Mouse (Mus musculus) activated CD4-positive, CD25-positive, alpha-beta regulatory T cell, adult 4 months (primary cell): ENCODE results near the gene Ccdc63. TPM values are rescaled to one million over a fixed set of nuclear protein-coding genes. Genes with fewer than 3 reads are reported as not detected.
"Not testable (repeated sequence)": the region's sequence is repeated elsewhere in the genome, so short reads cannot be mapped to it uniquely, and the experiment has no call there.

Experiments used
- ATAC-seq: one replicate; pipeline ENCODE4 v1.8.0; 2017
- polyA plus RNA-seq, 2 experiments: library from polyadenylated mRNA; unstranded; fragments of 100-300 nt; shearing (Covaris generic); gene quantifications; one replicate each; pipeline ENCODE4 v1.2.1; 2017

The Ccdc63 gene
- polyA plus RNA-seq: 1 to 10 TPM in 1 of 2 experiments, not detected in 1; 1.0 TPM

DNA sequence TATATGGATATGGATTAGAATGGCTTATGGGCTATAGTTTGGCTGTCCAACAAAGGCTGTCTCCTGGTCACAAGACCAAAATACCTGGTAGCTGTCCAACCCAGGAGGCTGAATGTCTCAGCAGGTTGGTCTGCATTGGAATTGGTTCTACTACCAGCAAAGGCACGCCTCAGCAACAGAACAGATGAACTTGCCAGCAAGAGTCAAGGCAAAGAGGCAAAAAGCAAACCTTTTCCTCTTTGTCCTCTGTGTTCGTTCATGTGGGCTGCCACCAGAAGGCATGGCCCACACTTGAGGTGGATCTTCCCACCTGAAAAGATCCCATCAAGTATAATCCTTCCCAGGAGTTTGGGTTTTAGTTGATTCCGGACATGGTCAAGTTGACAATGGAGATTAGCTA is at the start of gene Ccdc63:
TSS of gene Ccdc63 (minus strand) at position 101 of the 400 bp plus-strand sequence.
- no peak for ATAC-seq

DNA sequence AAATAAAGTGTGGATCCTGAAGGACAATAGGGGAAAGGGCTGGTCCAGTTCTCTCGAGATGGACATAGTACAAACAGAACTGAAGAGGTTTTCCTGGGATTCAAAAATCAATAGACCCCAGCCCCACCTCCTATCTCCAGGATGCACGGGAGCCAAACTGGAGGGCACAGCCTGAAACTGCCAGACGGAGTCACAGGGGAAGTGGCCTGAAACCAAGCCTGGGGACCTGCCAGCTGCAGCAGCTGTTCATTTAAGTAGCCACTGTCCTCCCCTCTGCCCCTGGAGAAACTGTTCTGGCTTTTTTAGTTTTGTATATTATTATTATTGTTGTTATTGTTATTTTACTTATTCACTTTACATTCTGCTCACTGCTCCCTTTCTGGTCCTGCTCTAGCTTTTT is 48.5 kb upstream of the Ccdc63 start:
- ATAC-seq: no peak

DNA sequence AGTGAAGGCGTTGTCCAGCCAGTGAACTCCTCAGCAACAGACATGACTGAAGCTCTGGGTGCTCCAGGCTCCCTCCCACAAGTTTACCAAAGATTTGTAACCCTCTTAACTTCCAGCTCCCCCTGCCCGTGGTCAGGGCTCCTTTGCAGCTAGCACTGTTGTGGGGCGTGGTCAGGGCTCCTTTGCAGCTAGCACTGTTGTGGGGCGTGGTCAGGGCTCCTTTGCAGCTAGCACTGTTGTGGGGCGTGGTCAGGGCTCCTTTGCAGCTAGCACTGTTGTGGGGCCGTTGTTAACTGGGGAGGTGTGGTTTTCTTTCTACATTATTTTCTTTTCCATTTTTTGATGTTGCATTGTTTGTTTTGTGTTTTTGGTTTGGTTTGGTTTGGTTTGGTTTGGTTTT is 44.2 kb upstream of the Ccdc63 start:
- ATAC-seq: not testable (repeated sequence)

DNA sequence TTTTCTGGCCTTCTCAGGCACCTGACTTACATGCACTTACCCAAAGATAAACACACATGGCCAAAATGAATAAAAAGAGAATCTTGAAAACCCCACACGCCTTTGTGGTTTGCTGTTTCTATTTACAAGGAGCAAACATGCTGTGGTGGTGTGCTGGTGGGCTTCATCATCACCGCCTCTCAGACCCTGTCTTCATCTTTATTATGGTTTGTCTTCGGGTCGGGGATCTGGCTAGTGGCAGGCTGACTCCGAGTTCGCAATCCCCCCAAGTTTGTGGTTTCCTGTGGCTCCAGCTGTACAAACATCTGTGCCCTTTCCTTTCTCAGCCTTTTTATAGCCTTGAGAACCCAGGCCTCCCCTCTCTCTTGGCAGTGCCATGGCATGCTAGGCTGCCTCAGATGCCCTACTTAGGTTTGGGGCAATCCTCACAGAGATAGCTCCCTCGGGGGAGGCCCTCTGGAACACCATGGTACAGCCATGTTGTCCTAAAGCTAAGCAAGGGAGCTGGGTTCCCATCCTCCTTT is 43.7 kb upstream of the Ccdc63 start:
- no peak for ATAC-seq

DNA sequence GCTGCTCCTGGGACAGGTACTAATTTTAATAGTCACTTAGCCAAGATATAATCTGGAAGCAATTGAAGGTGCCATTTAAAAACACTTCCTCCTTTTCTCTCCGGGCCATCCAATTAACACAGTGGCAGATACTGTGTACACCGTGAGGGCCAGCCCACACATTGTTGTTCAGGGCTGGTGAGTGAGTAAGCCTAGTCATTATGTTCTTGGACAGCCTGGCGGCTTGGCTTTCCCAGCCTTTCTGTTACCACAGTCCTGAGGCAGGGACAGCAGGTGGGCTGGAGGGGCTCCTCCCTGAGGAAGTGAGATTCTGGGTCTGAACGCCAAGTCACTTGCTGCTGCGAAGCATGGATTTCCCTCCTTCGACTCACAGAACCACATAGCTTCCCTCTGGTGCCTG is 39.0 kb upstream of the Ccdc63 start:
- no peak for ATAC-seq

DNA sequence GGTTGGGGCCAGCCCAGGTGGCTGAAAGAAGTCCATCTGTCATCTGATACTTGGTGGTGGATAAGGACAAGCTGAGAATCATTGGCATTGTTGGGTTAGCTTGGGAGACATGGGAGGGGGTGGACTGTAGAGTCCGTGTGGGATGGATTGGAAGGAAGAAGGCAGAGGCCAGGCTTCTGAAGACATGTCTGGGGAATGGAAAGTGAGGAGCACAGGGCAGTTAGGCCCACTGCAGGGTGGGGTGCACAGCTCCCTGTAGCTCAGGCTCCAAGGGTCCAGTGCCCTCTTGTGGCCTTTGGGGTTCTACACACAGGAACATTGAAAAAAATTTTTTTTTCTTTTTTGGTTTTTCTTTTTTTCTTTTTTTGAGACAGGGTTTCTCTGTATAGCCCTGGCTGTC is 35.8 kb upstream of the Ccdc63 start:
- ATAC-seq: peak; percentile 63

DNA sequence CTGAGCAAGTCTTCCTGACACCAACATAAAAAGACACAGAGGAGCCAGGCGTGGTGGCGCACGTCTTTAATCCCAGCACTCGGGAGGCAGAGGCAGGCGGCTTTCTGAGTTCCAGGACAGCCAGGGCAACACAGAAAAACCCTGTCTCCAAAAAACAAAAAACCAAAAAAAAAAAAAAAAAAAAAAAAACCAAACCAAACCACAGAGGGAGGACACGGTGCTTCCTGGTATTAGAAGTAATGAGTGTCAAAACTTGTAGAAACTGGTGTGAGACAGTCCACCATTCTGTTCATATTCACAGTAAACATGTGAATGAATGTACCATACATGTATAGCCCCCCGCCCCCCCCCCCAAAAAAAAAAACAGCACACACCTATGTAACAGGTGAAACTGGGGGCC is 35.3 kb upstream of the Ccdc63 start:
- ATAC-seq: no peak

DNA sequence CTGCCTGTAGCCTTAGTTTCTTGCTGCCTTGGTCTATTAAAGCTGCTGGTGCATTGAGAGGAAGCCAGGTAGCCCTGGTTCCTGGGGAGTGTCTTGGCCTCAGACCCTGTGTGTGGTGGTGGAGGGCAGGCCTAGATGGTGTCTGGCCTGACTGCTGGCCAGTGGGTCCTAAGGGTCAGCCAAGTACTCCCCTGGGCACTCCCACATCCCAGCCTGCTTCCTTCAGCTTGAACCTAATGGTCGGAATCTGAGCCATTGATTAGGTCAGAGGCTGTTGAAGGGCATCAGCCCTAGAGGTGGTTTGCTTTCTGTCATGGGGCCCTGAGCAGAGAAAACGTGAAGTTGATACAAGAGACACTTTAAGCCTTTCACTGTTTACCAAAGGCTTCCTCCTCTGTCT is 34.8 kb upstream of the Ccdc63 start:
- ATAC-seq: no peak

DNA sequence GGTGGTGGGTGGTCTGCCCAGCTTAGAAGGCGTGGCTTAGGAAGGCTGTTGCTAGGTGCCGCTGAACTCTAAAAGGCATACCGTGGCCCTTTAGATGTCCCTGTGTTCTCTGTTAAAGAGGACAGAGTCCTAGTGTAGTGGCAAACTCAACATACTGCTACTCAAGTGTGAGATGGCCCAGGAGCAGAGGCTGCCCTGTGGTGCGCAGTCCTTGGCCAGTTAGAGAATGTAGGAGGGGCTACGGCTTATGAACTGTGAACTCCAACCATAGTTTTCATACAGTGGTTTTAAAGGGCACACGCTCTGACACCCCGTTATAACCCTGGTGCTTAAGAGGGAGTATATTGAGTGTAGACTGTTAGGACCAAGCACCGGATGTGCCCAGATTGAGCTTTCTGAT is 30.4 kb upstream of the Ccdc63 start:
- ATAC-seq: no peak

- no peak for ATAC-seq
Measured at GRCm38 (mm10) chr5:122168344-122169069, 27.9 kb upstream of the Ccdc63 start.

- no peak for ATAC-seq
Measured at GRCm38 (mm10) chr5:122166636-122167161, 26.1 kb upstream of the Ccdc63 start.

DNA sequence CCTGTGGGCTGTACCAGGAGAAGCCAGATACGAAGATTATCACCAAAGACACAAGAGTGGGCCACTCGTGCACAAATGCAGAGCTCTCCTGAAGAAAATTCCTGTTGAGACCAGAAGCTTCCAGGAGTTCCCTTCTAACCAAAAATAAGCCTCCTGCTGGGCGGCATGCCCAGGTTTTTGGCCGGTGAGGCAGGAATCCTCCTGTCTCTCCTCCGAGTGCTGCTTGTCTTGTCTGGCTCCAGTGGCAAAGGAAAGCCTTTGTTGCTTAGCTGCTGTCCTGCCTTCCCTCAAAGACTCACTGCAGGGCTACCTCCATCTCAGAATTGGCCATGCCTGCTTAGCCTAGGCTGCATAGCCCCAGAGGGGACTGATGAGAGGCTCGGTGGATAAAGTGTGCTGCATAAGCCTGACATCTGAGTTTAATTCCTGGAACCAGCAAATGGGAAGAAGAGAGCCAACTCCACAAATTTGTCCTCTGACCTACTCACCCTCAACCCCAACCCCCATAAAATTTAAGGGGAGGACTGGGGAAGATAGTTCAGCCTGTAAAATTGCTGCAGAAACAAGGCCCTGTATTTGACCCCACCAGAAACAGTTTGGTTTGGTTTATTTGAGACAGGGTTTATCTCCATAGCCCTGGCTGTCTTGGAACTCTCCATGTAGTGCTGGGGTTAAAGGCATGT is 24.8 kb upstream of the Ccdc63 start:
- no peak for ATAC-seq

GRCm38 (mm10) chr5:122164011-122164410 is 23.4 kb upstream of the Ccdc63 start:
- no peak for ATAC-seq

- ATAC-seq: peak; percentile 67
Measured at GRCm38 (mm10) chr5:122163194-122163593, 22.6 kb upstream of the Ccdc63 start.

DNA sequence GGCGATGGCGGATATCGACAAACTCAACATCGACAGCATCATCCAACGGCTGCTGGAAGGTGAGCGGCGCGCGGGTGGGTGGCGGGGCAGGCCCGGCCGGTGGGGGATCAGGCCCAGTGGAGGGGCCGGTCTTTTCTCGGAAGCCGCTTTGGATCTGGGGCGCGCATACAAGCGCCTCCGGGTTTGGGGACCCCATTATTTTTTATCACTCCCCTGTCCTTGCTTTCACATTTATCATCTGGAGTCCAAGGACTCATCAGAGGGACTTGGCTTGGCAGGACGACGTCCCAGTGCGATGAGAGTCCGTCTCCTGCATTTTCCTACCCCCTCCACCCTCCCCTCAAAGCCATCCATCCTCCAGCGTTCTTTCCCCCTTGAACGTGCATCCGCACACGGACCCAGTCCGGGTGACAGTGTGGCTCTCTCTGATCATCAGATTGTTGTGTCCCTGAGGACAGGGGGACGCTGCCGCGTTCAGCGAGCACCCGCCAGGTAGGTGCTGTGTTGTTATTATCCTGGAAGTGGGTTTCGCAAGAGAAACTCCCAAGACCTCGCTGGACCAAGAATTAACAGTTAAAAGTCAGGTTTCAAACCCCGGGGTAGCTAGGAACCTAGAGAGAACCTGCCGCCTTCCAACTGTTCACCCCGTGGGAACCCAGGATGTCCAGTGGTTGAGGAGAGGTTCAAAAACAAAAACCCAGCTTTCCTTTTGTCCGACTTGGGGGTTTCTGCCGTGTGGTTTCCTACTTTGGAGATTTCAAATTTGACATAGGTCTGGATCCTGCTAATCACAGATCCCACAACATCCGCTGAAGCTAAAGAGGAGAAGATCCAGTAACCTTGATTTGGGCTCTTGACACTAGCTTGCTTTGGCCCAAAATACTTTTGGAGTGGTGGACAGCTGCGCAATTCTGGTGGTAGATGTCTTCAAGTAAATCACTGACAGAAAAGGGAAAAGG is 18.2 kb upstream of the Ccdc63 start:
- peak; percentile 8 for ATAC-seq

DNA sequence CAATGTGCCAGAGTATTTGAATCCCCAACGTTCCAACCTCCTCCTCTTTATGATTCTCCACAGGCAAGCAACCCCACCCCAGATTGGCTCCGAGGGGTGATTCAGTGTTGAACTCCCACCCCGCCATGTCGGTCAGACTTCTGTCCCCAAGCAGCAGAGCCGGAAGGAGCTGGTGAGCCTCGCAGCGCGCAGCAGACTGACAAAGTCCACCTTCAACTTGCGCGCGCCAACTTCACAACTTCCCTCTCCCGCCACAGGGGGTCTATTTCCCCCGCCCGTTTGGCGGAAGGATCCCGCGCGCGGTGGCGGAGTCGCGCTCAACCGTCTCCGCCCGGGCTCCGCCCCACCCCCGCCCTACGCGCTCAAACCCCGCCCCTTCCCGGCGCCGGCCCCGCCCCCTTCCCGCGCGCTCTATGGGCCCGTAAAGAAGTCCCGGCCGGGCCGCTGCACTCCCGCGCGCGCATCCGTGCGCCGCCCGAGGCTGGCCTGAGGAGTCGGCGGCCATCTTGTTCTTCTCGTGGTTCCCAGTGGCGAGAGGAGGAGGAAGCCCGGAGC is 17.3 kb upstream of the Ccdc63 start, which contains the start of gene Ppp1cc:
TSS of gene Ppp1cc (plus strand) at position 452 of the 555 bp plus-strand sequence.
- ATAC-seq: peak; percentile 58

DNA sequence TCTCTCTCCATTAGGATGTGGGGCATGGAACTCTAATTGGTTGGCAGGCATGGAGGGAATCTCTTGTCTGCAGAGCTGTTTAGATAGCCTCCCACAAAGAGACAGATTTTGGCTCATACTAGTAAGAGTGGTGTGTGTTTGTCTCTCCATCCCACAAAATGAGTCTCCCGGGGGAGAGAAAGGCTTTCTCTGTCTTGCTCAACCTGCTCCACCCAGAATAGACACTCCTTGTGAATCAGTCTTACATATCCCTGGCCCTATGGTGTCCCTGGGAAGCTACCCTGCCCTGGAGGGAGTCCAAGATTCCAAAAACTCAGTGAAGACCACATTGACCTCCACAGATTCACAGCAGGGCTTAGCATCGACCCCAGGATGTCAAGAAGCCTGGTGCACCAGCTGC is 15.9 kb upstream of the Ccdc63 start:
- ATAC-seq: no peak

DNA sequence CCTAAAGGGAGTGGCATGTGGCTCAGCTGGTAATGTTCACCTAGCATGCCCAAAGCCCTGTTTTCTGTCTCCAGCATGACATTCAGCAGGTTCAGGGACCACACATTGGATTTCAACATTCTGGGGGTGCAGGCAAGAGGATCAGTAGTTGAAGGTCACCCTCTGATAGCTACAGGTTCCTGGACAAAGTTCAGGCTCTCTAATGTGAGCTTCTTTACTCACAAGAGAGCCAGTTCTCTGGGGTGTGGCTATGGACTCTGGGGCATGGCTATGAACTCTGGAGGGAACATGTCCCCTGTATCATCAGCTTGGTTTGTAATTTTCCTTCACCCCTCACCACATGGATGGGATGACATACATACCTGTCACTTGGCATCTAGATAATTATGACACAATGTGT is 15.0 kb upstream of the Ccdc63 start:
- no peak for ATAC-seq

DNA sequence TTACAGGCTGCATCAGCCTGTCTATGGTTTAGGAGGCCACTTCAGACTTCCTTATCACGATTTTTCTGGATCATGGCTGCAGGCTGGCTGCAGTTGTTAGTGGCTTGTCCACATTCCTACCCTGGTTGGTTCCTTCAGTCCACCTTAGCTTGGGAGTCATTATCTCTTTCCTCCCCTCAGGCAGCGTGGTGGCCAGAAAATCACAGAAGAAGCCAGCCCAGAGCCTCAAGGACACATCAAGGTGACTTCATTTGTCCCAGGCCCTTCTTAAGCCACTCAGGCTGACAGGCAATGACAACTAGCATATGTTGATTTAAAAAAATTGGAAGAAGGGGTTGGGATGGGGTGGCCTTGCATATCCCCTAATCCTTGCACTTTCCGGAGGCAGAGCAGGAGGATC is 14.2 kb upstream of the Ccdc63 start:
- no peak for ATAC-seq

DNA sequence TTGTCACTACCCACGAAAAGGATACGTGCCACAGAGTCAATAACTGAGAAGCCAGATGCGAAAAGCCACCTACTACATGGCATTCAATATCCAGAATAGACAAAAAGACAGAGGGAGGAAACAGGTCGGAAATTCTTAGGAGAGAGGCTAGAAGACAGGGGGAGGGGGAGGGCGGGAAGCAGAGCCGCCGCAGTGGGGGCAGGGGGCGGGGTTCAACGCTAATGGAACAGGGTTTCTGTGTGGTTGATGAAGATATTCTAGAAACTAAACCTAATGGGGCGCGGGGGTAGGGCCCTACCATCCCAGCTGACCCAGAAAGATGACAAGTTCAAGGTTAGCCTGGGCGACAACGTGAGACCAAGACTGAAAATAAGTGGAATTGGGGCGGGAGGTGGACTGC is 13.4 kb upstream of the Ccdc63 start:
- ATAC-seq: no peak

- ATAC-seq: not testable (repeated sequence)
Measured at GRCm38 (mm10) chr5:122152508-122152907, 11.9 kb upstream of the Ccdc63 start.

DNA sequence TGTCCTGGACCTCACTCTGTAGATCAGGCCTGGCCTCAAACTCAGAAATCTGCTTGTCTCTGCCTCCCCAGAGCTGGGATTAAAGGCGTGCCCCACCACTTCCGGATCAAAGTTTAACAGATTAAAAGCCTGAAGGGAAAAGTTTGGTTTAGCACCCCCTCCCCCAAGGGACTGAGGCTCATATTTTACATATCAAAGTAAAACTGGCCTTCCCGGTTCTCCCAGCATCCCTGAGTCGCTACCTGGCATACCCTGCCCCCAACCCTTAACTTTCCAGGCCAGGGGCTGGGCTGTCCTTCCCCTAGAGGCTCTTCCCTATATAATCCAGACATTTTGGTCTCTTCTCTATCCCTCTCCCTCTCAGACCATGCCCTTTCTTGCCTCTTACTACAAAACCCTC is 8.6 kb upstream of the Ccdc63 start:
- no peak for ATAC-seq
